Mouse (Mus musculus): Measurements from ENCODE around the gene Rassf2.
A peak's percentile ranks its signal among the peaks of the same experiment; 100 is the strongest.

GRCm38 (mm10) chr2:132043101-132043621 lies 13.1 kb upstream of the Rassf2 start:
- no peak for TF ChIP-seq CTCF (IDR thresholded peaks at IDR 0.05; ENCODE audit: borderline replicate concordance, insufficient read depth, low read length)
- TF ChIP-seq POLR2A (IDR thresholded peaks at IDR 0.05; ENCODE audit: low read depth, low read length): peak; percentile 28; the same call in 1 of the 2 replicates

Measured in embryonic fibroblast, embryonic 13.5 days (primary cell).